23 mouse cellular contexts compared by ENCODE assay signal in the genomic region with DNA sequence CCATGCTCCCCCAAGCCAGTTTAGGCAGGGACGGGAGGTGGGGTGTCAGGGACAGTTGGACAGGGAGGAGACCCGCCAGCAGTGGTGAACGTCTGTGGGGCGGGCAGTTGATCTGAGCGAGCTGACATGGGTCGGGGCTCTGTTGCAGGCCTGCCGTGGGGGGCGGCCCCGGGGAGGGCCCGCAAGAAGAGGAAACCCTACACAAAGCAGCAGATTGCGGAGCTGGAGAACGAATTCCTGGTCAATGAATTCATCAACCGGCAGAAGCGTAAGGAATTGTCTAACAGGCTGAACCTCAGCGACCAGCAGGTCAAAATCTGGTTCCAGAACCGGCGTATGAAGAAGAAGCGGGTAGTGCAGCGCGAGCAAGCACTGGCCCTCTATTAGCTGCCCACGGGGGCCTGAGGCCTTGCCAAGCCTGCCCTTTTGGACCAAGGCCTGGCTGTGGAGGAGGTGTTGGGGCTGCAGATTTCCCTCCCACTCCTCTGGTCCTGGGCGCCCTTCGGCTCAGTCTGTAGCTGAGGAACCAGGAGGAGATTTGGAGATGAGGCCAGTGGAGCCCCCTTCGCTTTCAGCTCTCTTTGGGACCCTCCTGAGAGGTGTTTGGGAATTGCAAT. TPM values are rescaled to one million over a fixed set of nuclear protein-coding genes. Genes with fewer than 3 reads are reported as not detected.
A peak's percentile ranks its signal among the peaks of the same experiment; 100 is the strongest.
DNase-seq lines count a peak whose midpoint lies in the region; ATAC-seq lines count a peak whose summit lies in the region.
"Had no signal": no experiment of that assay in that cellular context is flagged by ENCODE, and none has a peak within 500 bp of the region (broad histone marks: within the 10 kb centered on the region; RNA-seq: fewer than 3 reads in every experiment).

No protein-coding gene starts in this region.

- H3K9ac ChIP-seq in limb, embryonic 15.5 days = peak overlapping the region; percentile 55
- H3K9ac ChIP-seq: embryonic facial prominence, embryonic 15.5 days; forebrain, embryonic 13.5 days; midbrain, embryonic 13.5 days had no signal

- H3K4me2 ChIP-seq in limb, embryonic 15.5 days = peak overlapping the region; percentile 65
- H3K4me2 ChIP-seq: embryonic facial prominence, embryonic 15.5 days; forebrain, embryonic 13.5 days; midbrain, embryonic 13.5 days had no signal

- DNase-seq in gastrocnemius, postnatal 10 days = peak; percentile 9
- no peak for DNase-seq in gastrocnemius, adult 18-20 months (ENCODE audit: low spot score)
- DNase-seq in kidney, postnatal 10 days = peak; percentile 15
- DNase-seq in kidney, adult 8-10 months = no peak
- DNase-seq in R1 (ENCODE audit: low read depth, low spot score) = peak; percentile 26
- DNase-seq in cerebellum, postnatal 14 days = no peak
- no peak for DNase-seq in embryo, embryonic 11 days
- DNase-seq: cerebellum, postnatal 36 days; heart, adult 18-20 months; heart, postnatal 10 days; lung, postnatal 36 days; thymus, adult 2 months had no signal

- H3K27ac ChIP-seq in limb, embryonic 15.5 days = peak overlapping the region; percentile 92
- H3K27ac ChIP-seq: embryonic facial prominence, embryonic 15.5 days; forebrain, embryonic 13.5 days; hindbrain, postnatal 0 days; midbrain, embryonic 13.5 days had no signal

- WGBS in limb, embryonic 15.5 days = 15% methylated on average over 23 of the region's 24 CpGs

- H3K9me3 ChIP-seq in limb, embryonic 15.5 days = no peaks in the 10 kb centered on the region
- H3K9me3 ChIP-seq: embryonic facial prominence, embryonic 15.5 days; forebrain, embryonic 13.5 days; midbrain, embryonic 13.5 days had no signal

- ATAC-seq in limb, embryonic 15.5 days (ENCODE audit: insufficient number of reproducible peaks, low FRiP score, low TSS enrichment, low read depth) = no peak; the same call in 1 of the 2 replicates
- ATAC-seq: forebrain, embryonic 13.5 days; hindbrain, postnatal 0 days; midbrain, embryonic 13.5 days; Patski had no signal

- H3K36me3 ChIP-seq in limb, embryonic 15.5 days = no peaks in the 10 kb centered on the region
- H3K36me3 ChIP-seq: embryonic facial prominence, embryonic 15.5 days; midbrain, embryonic 13.5 days had no signal

- peaks cover 72% of the 10 kb centered on the region for H3K27me3 ChIP-seq in limb, embryonic 15.5 days
- H3K27me3 ChIP-seq: CH12.LX had no signal

- peak overlapping the region; percentile 45 for H3K4me3 ChIP-seq in limb, embryonic 15.5 days
- H3K4me3 ChIP-seq: embryonic facial prominence, embryonic 15.5 days; forebrain, embryonic 13.5 days; midbrain, embryonic 13.5 days had no signal

- peaks cover 38% of the 10 kb centered on the region for H3K4me1 ChIP-seq in limb, embryonic 15.5 days

RNA-seq across cellular contexts. Expression of gene Hoxd12, which starts 1.0 kb away (rescaled TPM):
- not detected for total RNA-seq in gastrocnemius, postnatal 10 days (2021)
- not detected for total RNA-seq in gastrocnemius, adult 18-20 months (2021)
- 27.0 and 30.6 TPM in 2 replicates for polyA plus RNA-seq in limb, embryonic 15.5 days (2015; fragmentation: Nextera tagmentation; extraction: Ambion mirVana)
- total RNA-seq: adrenal gland, postnatal 4 days; CH12.LX; heart, adult 18-20 months; heart, postnatal 10 days; hindbrain, postnatal 0 days; layer of hippocampus, postnatal 25 days; left cerebral cortex, postnatal 25 days had no signal
- polyA plus RNA-seq: embryonic facial prominence, embryonic 15.5 days; forebrain, embryonic 13.5 days; hindbrain, postnatal 0 days; liver, embryonic 16.5 days; midbrain, embryonic 13.5 days; Patski; thymus, adult 2 months had no signal

RNA-seq across cellular contexts. Expression of gene Hoxd11, which starts 3.6 kb away (rescaled TPM):
- total RNA-seq in gastrocnemius, postnatal 10 days (2021) = under 1 TPM; 0.23 to 0.56 TPM
- total RNA-seq in gastrocnemius, adult 18-20 months (2021) = not detected
- 7.1 and 10.3 TPM in 2 replicates for polyA plus RNA-seq in limb, embryonic 15.5 days (2015; fragmentation: Nextera tagmentation; extraction: Ambion mirVana)
- total RNA-seq: CH12.LX; heart, adult 18-20 months; heart, postnatal 10 days; hindbrain, postnatal 0 days; layer of hippocampus, postnatal 25 days; left cerebral cortex, postnatal 25 days had no signal
- polyA plus RNA-seq: embryonic facial prominence, embryonic 15.5 days; forebrain, embryonic 13.5 days; hindbrain, postnatal 0 days; liver, embryonic 16.5 days; midbrain, embryonic 13.5 days; Patski; thymus, adult 2 months had no signal

RNA-seq across cellular contexts. Expression of gene Hoxd13, which starts 7.7 kb away (rescaled TPM):
- not detected for total RNA-seq in gastrocnemius, postnatal 10 days (2021)
- not detected for total RNA-seq in gastrocnemius, adult 18-20 months (2021)
- polyA plus RNA-seq in limb, embryonic 15.5 days (2015; fragmentation: Nextera tagmentation; extraction: Ambion mirVana) = 20.8 and 32.3 TPM in 2 replicates
- total RNA-seq: adrenal gland, postnatal 4 days; CH12.LX; heart, adult 18-20 months; heart, postnatal 10 days; layer of hippocampus, postnatal 25 days; left cerebral cortex, postnatal 25 days had no signal
- polyA plus RNA-seq: embryonic facial prominence, embryonic 15.5 days; forebrain, embryonic 13.5 days; hindbrain, postnatal 0 days; liver, embryonic 16.5 days; midbrain, embryonic 13.5 days; Patski had no signal

RNA-seq across cellular contexts. Expression of gene Hoxd10, which starts 15.9 kb away (rescaled TPM):
- 1 to 10 TPM; 3.9 to 4.5 TPM for total RNA-seq in gastrocnemius, postnatal 10 days (2021)
- total RNA-seq in gastrocnemius, adult 18-20 months (2021) = 1 to 10 TPM; 5.0 to 6.1 TPM
- polyA plus RNA-seq in limb, embryonic 15.5 days (2015; fragmentation: Nextera tagmentation; extraction: Ambion mirVana) = 12.4 and 14.5 TPM in 2 replicates
- total RNA-seq: CH12.LX; heart, adult 18-20 months; heart, postnatal 10 days; hindbrain, postnatal 0 days; layer of hippocampus, postnatal 25 days; left cerebral cortex, postnatal 25 days had no signal
- polyA plus RNA-seq: forebrain, embryonic 13.5 days; hindbrain, postnatal 0 days; liver, embryonic 16.5 days; midbrain, embryonic 13.5 days; thymus, adult 2 months had no signal

RNA-seq across cellular contexts. Expression of gene Evx2, which starts 16.4 kb away (rescaled TPM):
- total RNA-seq in gastrocnemius, postnatal 10 days (2021) = under 1 TPM in 1 of 2 experiments, not detected in 1; 0.07 TPM
- total RNA-seq in gastrocnemius, adult 18-20 months (2021) = not detected
- polyA plus RNA-seq in limb, embryonic 15.5 days (2015; fragmentation: Nextera tagmentation; extraction: Ambion mirVana) = 0.96 and 1.4 TPM in 2 replicates
- total RNA-seq: adrenal gland, postnatal 4 days; CH12.LX; heart, adult 18-20 months; heart, postnatal 10 days; layer of hippocampus, postnatal 25 days; left cerebral cortex, postnatal 25 days had no signal
- polyA plus RNA-seq: embryonic facial prominence, embryonic 15.5 days; forebrain, embryonic 13.5 days; liver, embryonic 16.5 days; Patski; thymus, adult 2 months had no signal

Comparison
In these comparisons a context has a peak if more than half of its experiments do, and no peak if none do; other contexts are left out.
1. DNase-seq: peak in gastrocnemius, postnatal 10 days (single experiment), kidney, postnatal 10 days (single experiment) and R1 (single experiment); none in gastrocnemius, adult 18-20 months (single experiment), kidney, adult 8-10 months (0 of 2), cerebellum, postnatal 14 days (0 of 2) and embryo, embryonic 11 days (single experiment).